Mouse (Mus musculus): ENCODE measurements at regions not wholly inside any gene's neighbourhood (a gene's known extent, or its start where the extent isn't known, plus 50 kb on each side); places are given as distances from the start of the nearest gene placed in this dataset.

DNA sequence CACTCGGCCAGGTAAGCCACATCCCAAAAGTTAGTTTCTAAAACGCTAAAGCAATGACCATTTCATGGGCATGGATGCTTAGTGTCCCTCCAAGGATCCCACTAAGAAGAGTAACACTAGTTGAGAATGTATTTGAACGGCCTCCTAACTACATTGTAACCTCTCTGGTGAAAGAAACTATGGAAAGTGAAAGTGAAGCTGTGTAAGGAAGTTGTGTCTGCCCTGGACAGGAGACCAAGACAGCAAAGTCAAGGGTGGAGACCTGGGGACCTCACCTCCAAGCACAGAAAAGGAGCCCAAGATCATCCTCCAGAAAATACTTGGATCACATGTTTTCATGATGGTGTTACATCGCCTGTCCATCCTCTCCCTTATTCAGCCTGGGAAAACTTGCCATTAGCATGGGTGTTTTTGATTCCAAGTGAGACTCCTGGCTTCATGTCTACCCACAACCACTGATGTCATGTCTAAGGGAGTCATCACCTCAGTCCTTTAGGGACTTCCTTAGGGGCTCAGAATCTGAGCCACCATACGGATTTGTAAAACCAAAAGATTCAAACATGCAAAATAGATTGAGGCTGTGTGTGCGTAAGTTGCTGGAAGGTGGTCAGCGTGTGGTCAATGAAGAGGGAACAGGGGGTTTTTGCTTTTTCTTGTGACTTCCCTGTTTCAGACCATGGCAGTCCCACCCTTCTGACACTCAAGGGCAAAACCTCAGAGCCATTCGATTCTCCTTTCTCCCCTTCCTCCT, 62.4 kb upstream of the 1700016C15Rik start:
- TF ChIP-seq POLR2A (IDR thresholded peaks at IDR 0.05; ENCODE audit: control insufficient read depth, extremely low read depth, insufficient read depth, low read length, poor library complexity) (no peak), CTCF (IDR thresholded peaks at IDR 0.05; ENCODE audit: borderline replicate concordance, control insufficient read depth, extremely low read depth, insufficient read depth, low read length, poor library complexity) (no peak)
- no peak for DNase-seq
- peaks cover 7% of the 10 kb centered on the region for H3K4me1 ChIP-seq (replicated peaks; ENCODE audit: control insufficient read depth, insufficient read depth, low read length)
- H3K4me3 ChIP-seq (ENCODE audit: control insufficient read depth, insufficient read depth, low read length): no peak overlapping the region
- no peaks in the 10 kb centered on the region for H3K36me3 ChIP-seq (ENCODE audit: control insufficient read depth, insufficient read depth, low read length)
- WGBS: 62% methylated on average over 8 of the region's 8 CpGs
- H3K27ac ChIP-seq (ENCODE audit: control insufficient read depth, insufficient read depth, low read length): no peak overlapping the region
- no peaks in the 10 kb centered on the region for H3K27me3 ChIP-seq (ENCODE audit: control insufficient read depth, insufficient read depth, low read length)

DNA sequence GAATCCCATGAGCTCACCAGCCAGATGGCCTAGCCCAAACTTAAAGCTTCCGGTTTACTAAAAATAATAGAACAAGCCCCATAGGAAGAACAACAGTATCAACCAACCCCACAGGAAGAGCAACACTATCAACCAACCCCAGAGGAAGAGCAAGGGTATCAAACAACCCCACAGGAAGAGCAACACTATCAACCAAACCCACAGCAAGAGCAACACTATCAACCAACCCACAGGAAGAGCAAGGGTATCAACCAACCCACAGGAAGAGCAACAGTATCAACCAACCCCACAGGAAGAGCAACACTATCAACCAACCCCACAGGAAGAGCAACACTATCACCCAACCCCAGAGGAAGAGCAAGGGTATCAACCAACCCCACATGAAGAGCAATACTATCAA, 59.0 kb upstream of the 1700016C15Rik start:
- peak overlapping the region; percentile 64 for H3K27ac ChIP-seq (ENCODE audit: control insufficient read depth, insufficient read depth, low read length)
- H3K4me1 ChIP-seq (replicated peaks; ENCODE audit: control insufficient read depth, insufficient read depth, low read length): peaks cover 11% of the 10 kb centered on the region
- H3K36me3 ChIP-seq (ENCODE audit: control insufficient read depth, insufficient read depth, low read length): no peaks in the 10 kb centered on the region
- TF ChIP-seq CTCF (IDR thresholded peaks at IDR 0.05; ENCODE audit: borderline replicate concordance, control insufficient read depth, extremely low read depth, insufficient read depth, low read length, poor library complexity): no peak
- TF ChIP-seq POLR2A (IDR thresholded peaks at IDR 0.05; ENCODE audit: control insufficient read depth, extremely low read depth, insufficient read depth, low read length, poor library complexity): no peak
- no peak for DNase-seq
- H3K4me3 ChIP-seq (ENCODE audit: control insufficient read depth, insufficient read depth, low read length): no peak overlapping the region
- no peaks in the 10 kb centered on the region for H3K27me3 ChIP-seq (ENCODE audit: control insufficient read depth, insufficient read depth, low read length)
- WGBS: 52% methylated on average over 1 of the region's 1 CpGs

DNA sequence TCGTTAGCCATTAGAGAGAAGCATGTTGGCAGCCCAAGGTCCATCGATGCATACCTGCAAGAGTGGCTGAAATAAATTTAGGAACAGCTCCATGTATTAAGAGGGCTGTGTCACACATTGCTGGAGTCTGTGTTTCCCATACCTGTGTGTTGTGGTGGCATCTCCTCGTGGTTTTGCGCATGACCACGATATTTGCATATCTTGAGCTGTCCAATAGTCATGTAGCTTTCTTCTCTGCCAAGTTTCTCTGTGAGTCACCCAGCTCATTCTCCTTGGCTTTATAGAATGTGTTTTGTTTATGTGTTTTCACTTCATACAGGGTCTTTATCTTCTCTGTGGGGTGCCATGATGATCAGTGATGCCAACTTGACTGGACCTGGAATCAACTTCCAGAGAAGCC, 53.0 kb upstream of the 1700016C15Rik start:
- Histone ChIP-seq H3K4me3 (ENCODE audit: control insufficient read depth, insufficient read depth, low read length) (no peak overlapping the region), H3K4me1 (replicated peaks; ENCODE audit: control insufficient read depth, insufficient read depth, low read length) (peaks cover 12% of the 10 kb centered on the region), H3K27ac (ENCODE audit: control insufficient read depth, insufficient read depth, low read length) (no peak overlapping the region), H3K36me3 (ENCODE audit: control insufficient read depth, insufficient read depth, low read length) (no peaks in the 10 kb centered on the region), H3K27me3 (ENCODE audit: control insufficient read depth, insufficient read depth, low read length) (no peaks in the 10 kb centered on the region)
- TF ChIP-seq POLR2A (IDR thresholded peaks at IDR 0.05; ENCODE audit: control insufficient read depth, extremely low read depth, insufficient read depth, low read length, poor library complexity): no peak
- no peak for TF ChIP-seq CTCF (IDR thresholded peaks at IDR 0.05; ENCODE audit: borderline replicate concordance, control insufficient read depth, extremely low read depth, insufficient read depth, low read length, poor library complexity)
- WGBS: 71% methylated on average over 5 of the region's 5 CpGs
- DNase-seq: no peak

DNA sequence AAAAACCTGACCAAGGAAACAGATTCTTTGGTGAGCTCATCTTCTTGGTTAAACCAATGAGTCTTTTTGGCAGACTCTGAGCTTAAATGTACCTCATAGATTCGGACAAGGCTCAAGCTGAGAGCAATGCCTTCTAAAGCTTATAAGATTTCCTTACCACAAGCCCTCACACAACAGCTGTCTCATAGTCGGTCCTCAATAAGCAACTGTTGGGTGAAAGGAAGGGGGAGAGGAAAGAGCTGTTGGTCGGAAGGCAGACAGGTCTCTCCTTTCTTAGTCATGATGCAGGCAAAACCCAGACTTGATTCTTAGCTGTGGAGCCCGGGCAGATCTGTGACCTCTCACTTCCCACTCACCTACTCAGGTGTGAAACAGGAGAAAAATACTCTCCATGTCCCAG, 50.8 kb upstream of the 1700016C15Rik start:
- no peak for TF ChIP-seq POLR2A (IDR thresholded peaks at IDR 0.05; ENCODE audit: control insufficient read depth, extremely low read depth, insufficient read depth, low read length, poor library complexity)
- TF ChIP-seq CTCF (IDR thresholded peaks at IDR 0.05; ENCODE audit: borderline replicate concordance, control insufficient read depth, extremely low read depth, insufficient read depth, low read length, poor library complexity): no peak
- Histone ChIP-seq H3K27me3 (ENCODE audit: control insufficient read depth, insufficient read depth, low read length) (no peaks in the 10 kb centered on the region), H3K36me3 (ENCODE audit: control insufficient read depth, insufficient read depth, low read length) (no peaks in the 10 kb centered on the region), H3K27ac (ENCODE audit: control insufficient read depth, insufficient read depth, low read length) (no peak overlapping the region), H3K4me3 (ENCODE audit: control insufficient read depth, insufficient read depth, low read length) (no peak overlapping the region), H3K4me1 (replicated peaks; ENCODE audit: control insufficient read depth, insufficient read depth, low read length) (peaks cover 12% of the 10 kb centered on the region)
- 70% methylated on average over 4 of the region's 4 CpGs for WGBS
- no peak for DNase-seq
